Mouse (Mus musculus) ES-E14 (cell line): ENCODE measurements around the gene Btbd11.

Source experiments
- CHD2 ChIP-seq: IDR thresholded peaks from 2 replicates; pipeline ENCODE4 v1.6.1; 2014; ENCODE audit warnings: mild to moderate bottlenecking, low read depth, low read length, inconsistent platforms
- HCFC1 ChIP-seq: IDR thresholded peaks from 2 replicates; pipeline ENCODE4 v1.6.1; 2012; ENCODE audit warnings: low read length, inconsistent platforms, borderline replicate concordance; ENCODE audit not compliant: insufficient read depth
- MAFK ChIP-seq: IDR thresholded peaks from 2 replicates; pipeline ENCODE4 v1.6.1; 2014; ENCODE audit warnings: mild to moderate bottlenecking, low read depth, low read length, inconsistent platforms; ENCODE audit not compliant: insufficient read depth
- ZNF384 ChIP-seq: IDR thresholded peaks from 2 replicates; pipeline ENCODE4 v1.6.1; 2012; ENCODE audit warnings: low read depth, low read length, inconsistent platforms

DNA sequence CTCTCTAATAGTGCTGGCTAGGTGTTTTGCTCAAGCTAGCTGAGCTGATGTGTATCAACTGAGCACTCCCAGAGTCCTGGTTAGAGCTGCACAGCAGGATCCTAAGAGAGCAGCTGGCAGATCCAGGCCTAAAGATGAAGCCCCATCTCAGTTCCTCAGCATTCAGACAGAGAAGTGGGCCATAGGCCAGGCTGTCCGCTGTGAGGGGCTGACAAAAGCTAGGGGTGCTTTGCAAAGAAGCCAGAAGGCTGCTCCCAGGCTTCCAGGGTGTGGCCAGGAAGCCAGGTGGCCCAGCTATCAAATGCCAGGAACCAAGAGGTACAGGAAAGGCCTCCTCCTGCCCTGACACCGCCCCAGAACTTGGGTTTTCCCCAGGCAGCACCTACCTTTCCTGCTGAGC is 140.0 kb downstream of the Btbd11 start:
- TF ChIP-seq MAFK (no peak), CHD2 (no peak), HCFC1 (no peak), ZNF384 (no peak)
